In the genomic region with DNA sequence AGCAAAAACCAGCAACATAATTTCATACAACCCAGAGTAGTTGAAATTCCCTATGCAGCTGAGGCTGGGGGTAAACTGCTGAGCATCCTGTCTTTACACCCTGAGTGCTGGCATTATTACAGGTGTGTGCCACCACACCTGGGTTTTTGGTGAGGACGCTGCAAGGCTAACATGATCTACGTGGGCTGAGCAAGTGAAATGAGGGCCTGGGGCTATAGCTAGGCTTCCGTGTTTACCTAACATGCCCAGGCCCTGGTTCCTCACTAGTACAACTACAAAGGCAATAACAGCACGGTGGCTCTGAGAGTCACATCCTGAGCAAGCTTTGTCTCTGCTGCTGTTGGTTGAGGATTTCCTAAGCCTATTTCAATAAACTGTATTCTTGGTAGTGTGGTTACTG, we compare ENCODE assay signal across 27 mouse cellular contexts. TPM values are rescaled to one million over a fixed set of nuclear protein-coding genes. Genes with fewer than 3 reads are reported as not detected.
"Had no signal": no experiment of that assay in that cellular context is flagged by ENCODE, and none has a peak within 500 bp of the region (broad histone marks: within the 10 kb centered on the region; RNA-seq: fewer than 3 reads in every experiment).

No protein-coding gene starts in this region.

- H3K27me3 ChIP-seq: embryonic facial prominence, embryonic 12.5 days; embryonic facial prominence, embryonic 13.5 days; embryonic facial prominence, embryonic 15.5 days; forebrain, embryonic 12.5 days; forebrain, embryonic 13.5 days; forebrain, embryonic 15.5 days had no signal

- H3K36me3 ChIP-seq: forebrain, embryonic 15.5 days had no signal

- H3K9me3 ChIP-seq: embryonic facial prominence, embryonic 10.5 days; embryonic facial prominence, embryonic 12.5 days; embryonic facial prominence, embryonic 13.5 days; embryonic facial prominence, embryonic 15.5 days; forebrain, embryonic 10.5 days; forebrain, embryonic 12.5 days; forebrain, embryonic 13.5 days; forebrain, embryonic 15.5 days had no signal

- H3K4me2 ChIP-seq: embryonic facial prominence, embryonic 12.5 days; embryonic facial prominence, embryonic 13.5 days; embryonic facial prominence, embryonic 15.5 days; forebrain, embryonic 12.5 days; forebrain, embryonic 13.5 days; forebrain, embryonic 15.5 days had no signal

- H3K4me1 ChIP-seq: embryonic facial prominence, embryonic 12.5 days; forebrain, embryonic 13.5 days had no signal

- H3K4me3 ChIP-seq: embryonic facial prominence, embryonic 10.5 days; embryonic facial prominence, embryonic 12.5 days; embryonic facial prominence, embryonic 13.5 days; embryonic facial prominence, embryonic 15.5 days; erythroblast, embryonic 14.5 days; forebrain, embryonic 10.5 days; forebrain, embryonic 12.5 days; forebrain, embryonic 13.5 days; forebrain, embryonic 15.5 days; gastrocnemius, adult 2 months; heart, adult 2 months had no signal

- H3K9ac ChIP-seq: embryonic facial prominence, embryonic 12.5 days; embryonic facial prominence, embryonic 13.5 days; embryonic facial prominence, embryonic 15.5 days; forebrain, embryonic 12.5 days; forebrain, embryonic 13.5 days; forebrain, embryonic 15.5 days; forebrain, postnatal 0 days had no signal

- DNase-seq: cerebellum, adult 9-11 months; forebrain, postnatal 0 days; gastrocnemius, postnatal 25 days had no signal

- H3K27ac ChIP-seq: embryonic facial prominence, embryonic 10.5 days; embryonic facial prominence, embryonic 12.5 days; embryonic facial prominence, embryonic 13.5 days; embryonic facial prominence, embryonic 15.5 days; forebrain, embryonic 10.5 days; forebrain, embryonic 12.5 days; forebrain, embryonic 13.5 days; forebrain, embryonic 15.5 days; gastrocnemius, adult 2 months; heart, adult 2 months had no signal

- ATAC-seq: forebrain, embryonic 13.5 days; forebrain, embryonic 14.5 days; forebrain, embryonic 15.5 days; forebrain, embryonic 16.5 days; forebrain, postnatal 0 days had no signal

RNA-seq across cellular contexts. Expression of gene Ctf2, which starts 54.4 kb away (rescaled TPM):
- total RNA-seq: common myeloid progenitor, adult 5-6 weeks; forebrain, postnatal 0 days; gastrocnemius, adult 18-20 months; gastrocnemius, adult 2 months; gastrocnemius, postnatal 10 days; gastrocnemius, postnatal 14 days; gastrocnemius, postnatal 25 days; gastrocnemius, postnatal 36 days; gastrocnemius, postnatal 4 days; heart, adult 18-20 months; heart, adult 2 months; heart, adult 8-10 months had no signal
- polyA plus RNA-seq: cerebellum, adult 2 months; cortical plate, adult 2 months; forebrain, postnatal 0 days; frontal cortex, adult 2 months; heart, adult 2 months had no signal
